Mouse (Mus musculus) ES-E14 (cell line): ENCODE results near the gene Nsmce3. TPM values are rescaled to one million over a fixed set of nuclear protein-coding genes. Genes with fewer than 3 reads are reported as not detected.

Source experiments
- DNase-seq: peaks from one replicate; pipeline ENCODE4 v3.0.0-alpha.2; 2013; ENCODE audit warnings: low read depth, low spot score
- H3K27ac ChIP-seq: 2 replicates; pipeline ENCODE4 v1.5.1; 2012; ENCODE audit warnings: low read depth, mild to moderate bottlenecking, low read length, moderate library complexity, mixed read lengths; ENCODE audit not compliant: poor library complexity, insufficient read depth, severe bottlenecking
- H3K36me3 ChIP-seq: 2 replicates; pipeline ENCODE4 v1.6.1; 2012; ENCODE audit warnings: mild to moderate bottlenecking, low read length, moderate library complexity, mixed read lengths; ENCODE audit not compliant: control insufficient read depth, poor library complexity, insufficient read depth, severe bottlenecking
- H3K4me1 ChIP-seq, 2 experiments: fragments of 150-350 bp in 1 of 2; sonication (generic) in 1 of 2; 2 replicates each; pipeline ENCODE4 v1.6.1; 2012; ENCODE audit warnings: low read length in 2 of 2, mild to moderate bottlenecking in 1 of 2, mixed read lengths in 1 of 2; ENCODE audit not compliant: control insufficient read depth in 2 of 2, insufficient read depth in 2 of 2, poor library complexity in 1 of 2
- H3K4me3 ChIP-seq, 2 experiments: fragments of 150-350 bp in 1 of 2; sonication (generic) in 1 of 2; 2 replicates each; pipeline ENCODE4 v1.5.1; 2012; ENCODE audit warnings: low read length in 2 of 2, low read depth in 1 of 2, mild to moderate bottlenecking in 1 of 2, mixed read lengths in 1 of 2; ENCODE audit not compliant: insufficient read depth in 1 of 2, poor library complexity in 1 of 2, severe bottlenecking in 1 of 2
- H3K9ac ChIP-seq: 2 replicates; pipeline ENCODE4 v1.6.1; 2012; ENCODE audit warnings: low read depth, mild to moderate bottlenecking, low read length, mixed read lengths; ENCODE audit not compliant: poor library complexity, insufficient read depth, severe bottlenecking
- H3K9me3 ChIP-seq: fragments of 150-350 bp; sonication (generic); 2 replicates; pipeline ENCODE4 v1.6.1; 2012; ENCODE audit warnings: low read depth, mild to moderate bottlenecking, low read length; ENCODE audit not compliant: control insufficient read depth, insufficient read depth
- CHD2 ChIP-seq: IDR thresholded peaks from 2 replicates; pipeline ENCODE4 v1.6.1; 2014; ENCODE audit warnings: mild to moderate bottlenecking, low read depth, low read length, inconsistent platforms
- HCFC1 ChIP-seq: IDR thresholded peaks from 2 replicates; pipeline ENCODE4 v1.6.1; 2012; ENCODE audit warnings: low read length, inconsistent platforms, borderline replicate concordance; ENCODE audit not compliant: insufficient read depth
- MAFK ChIP-seq: IDR thresholded peaks from 2 replicates; pipeline ENCODE4 v1.6.1; 2014; ENCODE audit warnings: mild to moderate bottlenecking, low read depth, low read length, inconsistent platforms; ENCODE audit not compliant: insufficient read depth
- ZC3H11A ChIP-seq: IDR thresholded peaks from 2 replicates; pipeline ENCODE4 v1.6.1; 2012; ENCODE audit warnings: low read depth, mild to moderate bottlenecking, inconsistent platforms, low read length, borderline replicate concordance
- ZNF384 ChIP-seq: IDR thresholded peaks from 2 replicates; pipeline ENCODE4 v1.6.1; 2012; ENCODE audit warnings: low read depth, low read length, inconsistent platforms
- in situ Hi-C, 2 experiments: fragments of 600-800 bp; cut with MboI; formaldehyde crosslinking; loops; one replicate each; pipeline ENCODE4 v1.15.1; 2025; ENCODE audit warnings: low sequenced_read_pairs in 2 of 2, inconsistent platforms in 1 of 2; ENCODE audit not compliant: unreplicated experiment in 2 of 2
- total RNA-seq: library from RNA; depleted of rRNA; stranded (reverse); fragments of 300-350 nt; gene quantifications from 2 replicates; pipeline ENCODE4 v1.2.3, GENCODE M21; 2012

Gene Nsmce3
- total RNA-seq, 1 experiment = 14.3 TPM

DNA sequence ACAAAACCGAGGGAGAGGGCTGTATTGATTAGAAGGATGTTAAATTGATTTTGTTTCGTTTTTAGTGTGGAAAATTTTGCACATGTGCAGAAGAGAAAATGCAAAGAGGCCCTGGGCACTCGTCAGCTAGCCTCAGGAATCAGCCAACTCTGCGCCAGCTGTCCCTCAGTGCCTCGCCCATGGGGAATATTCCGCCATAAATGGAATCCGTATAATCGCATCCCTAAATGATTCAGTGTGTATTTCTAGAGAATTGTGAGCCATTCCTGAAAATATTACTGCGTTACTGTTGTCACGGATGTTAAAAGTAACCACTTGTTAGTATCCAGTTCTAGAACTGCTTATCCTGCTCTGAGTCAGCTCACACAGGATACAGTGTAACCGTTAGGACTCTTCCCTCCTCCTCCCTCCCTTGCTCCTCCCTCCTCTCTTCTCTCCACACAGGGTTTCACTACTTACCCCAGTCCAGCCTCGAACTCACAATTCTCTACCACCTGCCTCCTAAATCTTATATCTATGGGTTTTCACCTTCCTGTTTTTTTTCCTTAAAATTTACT, 16.2 kb downstream of the Nsmce3 start:
- in situ Hi-C loops = no loop called here
- Histone ChIP-seq H3K4me1 (peaks cover 0 to 1% of the 10 kb centered on the region in 2 experiments; a peak in 1 of 4 replicates), H3K9me3 (no peaks in the 10 kb centered on the region), H3K27ac (no peak overlapping the region), H3K36me3 (no peaks in the 10 kb centered on the region), H3K4me3 (no peak overlapping the region), H3K9ac (no peak overlapping the region)
- DNase-seq = no peak
- TF ChIP-seq ZC3H11A = no peak
- TF ChIP-seq ZNF384 = no peak
- no peak for TF ChIP-seq HCFC1
- TF ChIP-seq MAFK = no peak
- TF ChIP-seq CHD2 = no peak

DNA sequence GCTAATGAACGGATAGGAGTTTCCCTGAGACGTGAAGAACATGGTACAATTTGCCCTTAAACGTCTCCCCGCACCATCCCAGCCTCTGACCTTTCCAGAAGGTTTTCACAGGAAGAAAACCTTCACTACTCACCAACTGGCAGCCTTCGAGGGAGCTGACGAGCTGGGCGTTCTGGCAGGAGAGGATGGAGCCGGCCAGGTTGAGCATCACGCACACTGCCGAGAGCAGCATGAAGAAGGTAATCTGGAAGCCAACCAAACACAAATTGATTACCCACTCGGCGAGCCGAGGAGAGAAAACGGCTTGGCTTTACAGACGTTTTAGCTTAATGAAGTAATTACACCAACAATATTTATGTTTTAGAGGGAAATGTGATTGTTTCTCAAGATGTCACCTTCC, 16.8 kb downstream of the Nsmce3 start:
- H3K27ac ChIP-seq = no peak overlapping the region
- TF ChIP-seq MAFK (no peak), HCFC1 (no peak), ZC3H11A (no peak), ZNF384 (no peak), CHD2 (no peak)
- no peak overlapping the region for H3K9ac ChIP-seq
- DNase-seq = no peak
- in situ Hi-C loops = no loop called here
- no peaks in the 10 kb centered on the region for H3K36me3 ChIP-seq
- H3K9me3 ChIP-seq = no peaks in the 10 kb centered on the region
- peaks cover 0 to 1% of the 10 kb centered on the region in 2 experiments; a peak in 1 of 4 replicates for H3K4me1 ChIP-seq
- no peak overlapping the region for H3K4me3 ChIP-seq

DNA sequence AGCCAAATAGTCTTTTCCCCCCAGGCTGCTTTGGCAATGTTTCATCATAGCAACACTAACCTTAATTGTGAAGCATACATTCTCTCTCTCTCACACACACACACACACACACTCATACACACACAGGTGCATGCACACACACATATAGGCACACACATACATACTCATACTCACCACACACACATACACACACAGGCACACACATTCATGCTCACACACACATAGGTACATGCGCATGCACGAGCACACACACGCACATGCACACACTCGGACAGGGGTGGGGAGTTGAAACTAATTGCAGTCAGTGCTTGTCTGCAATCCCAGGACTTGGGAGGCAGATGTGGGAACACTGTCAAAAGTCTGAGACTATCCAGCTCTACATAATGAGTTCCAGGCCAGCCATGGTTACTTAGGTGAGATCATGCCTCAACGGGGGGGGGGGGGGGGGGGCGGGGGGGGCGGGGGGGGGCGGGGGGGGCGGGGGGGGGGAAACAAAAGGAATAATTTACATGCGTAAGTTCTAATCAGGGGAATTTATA, 17.3 kb downstream of the Nsmce3 start:
- H3K9me3 ChIP-seq = no peaks in the 10 kb centered on the region
- no peak for DNase-seq
- H3K27ac ChIP-seq = no peak overlapping the region
- H3K4me3 ChIP-seq = no peak overlapping the region
- peaks cover 0 to 1% of the 10 kb centered on the region in 2 experiments; a peak in 1 of 4 replicates for H3K4me1 ChIP-seq
- H3K9ac ChIP-seq = no peak overlapping the region
- in situ Hi-C loops = no loop called here
- TF ChIP-seq ZNF384 (no peak), HCFC1 (no peak), MAFK (no peak), CHD2 (no peak), ZC3H11A (no peak)
- H3K36me3 ChIP-seq = no peaks in the 10 kb centered on the region

DNA sequence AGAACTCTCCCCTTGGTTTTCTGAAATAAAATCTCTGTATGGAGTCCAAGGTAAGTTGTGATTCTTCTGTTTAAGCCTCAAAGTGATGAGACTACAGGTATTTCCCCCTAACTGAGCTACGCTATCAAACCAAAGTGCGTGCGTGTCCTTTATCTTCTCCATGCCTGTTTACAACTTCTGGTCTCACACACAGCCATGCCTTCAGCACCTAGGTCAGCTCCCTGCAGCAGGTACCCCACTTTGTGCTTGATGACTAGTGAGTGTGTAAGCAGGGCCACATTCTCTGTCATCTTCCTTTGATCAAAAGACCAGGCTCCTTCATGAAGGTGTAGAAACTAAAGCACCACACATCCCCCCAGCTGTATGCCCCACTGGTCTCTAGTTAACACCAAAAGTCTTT, 22.0 kb downstream of the Nsmce3 start:
- Histone ChIP-seq H3K36me3 (no peaks in the 10 kb centered on the region), H3K9ac (no peak overlapping the region), H3K27ac (no peak overlapping the region), H3K9me3 (no peaks in the 10 kb centered on the region), H3K4me1 (no peaks in the 10 kb centered on the region; a peak in 1 of 4 replicates), H3K4me3 (no peak overlapping the region)
- DNase-seq = no peak
- in situ Hi-C loops = no loop called here
- no peak for TF ChIP-seq ZC3H11A
- TF ChIP-seq CHD2 = no peak
- TF ChIP-seq HCFC1 = no peak
- TF ChIP-seq MAFK = no peak
- TF ChIP-seq ZNF384 = no peak
